Mouse (Mus musculus) right cerebral cortex, postnatal 25 days (tissue): Measurements from ENCODE around the gene Fam221a.
"Not testable (repeated sequence)": the region's sequence is repeated elsewhere in the genome, so short reads cannot be mapped to it uniquely, and the experiment has no call there.

Experiments used
- DNase-seq: peaks from one replicate; pipeline ENCODE4 v3.0.0; 2022

Gene Fam221a

GRCm38 (mm10) chr6:49394276-49394675 is 26.7 kb downstream of the Fam221a start:
- no peak for DNase-seq

- DNase-seq, result peak; percentile 20
Measured at GRCm38 (mm10) chr6:49395316-49395715, 27.8 kb downstream of the Fam221a start, which contains the start of gene Stk31. Gene Stk31 (plus strand): TSS chr6:49395604.

GRCm38 (mm10) chr6:49397466-49397865 is 29.9 kb downstream of the Fam221a start:
- DNase-seq, result no peak

- no peak for DNase-seq
Measured at GRCm38 (mm10) chr6:49398365-49398764, 30.8 kb downstream of the Fam221a start.

GRCm38 (mm10) chr6:49410830-49411229 is 43.3 kb downstream of the Fam221a start:
- DNase-seq, result no peak

- not testable (repeated sequence) for DNase-seq
Measured at GRCm38 (mm10) chr6:49412967-49413366, 45.4 kb downstream of the Fam221a start.

- DNase-seq, result no peak
Measured at GRCm38 (mm10) chr6:49415971-49416370, 48.4 kb downstream of the Fam221a start.

GRCm38 (mm10) chr6:49437306-49437705 is 69.8 kb downstream of the Fam221a start:
- DNase-seq, result no peak
